Mouse (Mus musculus): Measurements from ENCODE around the gene Ttll5. TPM values are rescaled to one million over a fixed set of nuclear protein-coding genes. Genes with fewer than 3 reads are reported as not detected.

Ttll5 gene
- polyA plus RNA-seq, 1 experiment, result 6.6 TPM

DNA sequence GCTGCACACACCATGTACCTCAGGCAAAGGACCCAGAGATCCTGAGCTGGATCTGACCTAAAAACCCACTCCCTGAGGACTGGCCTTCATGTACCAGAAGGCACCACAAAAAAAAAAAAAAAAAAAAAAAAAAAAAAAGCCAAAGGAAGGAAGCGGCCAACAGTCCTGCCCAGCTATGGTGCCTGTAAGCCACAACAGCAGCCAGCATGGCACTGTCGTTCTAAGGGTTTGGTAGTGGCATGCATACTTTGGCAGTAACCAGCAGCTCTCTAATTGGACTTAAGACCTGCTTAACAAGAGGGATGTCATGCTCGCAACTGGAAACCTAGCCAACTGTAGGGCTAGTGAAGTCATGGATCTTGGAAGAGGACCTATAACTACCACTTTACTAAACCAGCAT lies 120.0 kb downstream of the Ttll5 start:
- no peaks in the 10 kb centered on the region for H3K9me3 ChIP-seq
- H3K4me3 ChIP-seq (replicated peaks), result no peak overlapping the region
- TF ChIP-seq FLI1 (IDR thresholded peaks at IDR 0.05; ENCODE audit: low read length), result no peak
- no peak for TF ChIP-seq GATA1 (IDR thresholded peaks at IDR 0.05; ENCODE audit: borderline replicate concordance, low read length)
- H3K36me3 ChIP-seq (replicated peaks; ENCODE audit: low read length), result peaks cover 30% of the 10 kb centered on the region
- peaks cover 75% of the 10 kb centered on the region for H3K4me1 ChIP-seq
- no peaks in the 10 kb centered on the region for H3K27me3 ChIP-seq (replicated peaks)

DNA sequence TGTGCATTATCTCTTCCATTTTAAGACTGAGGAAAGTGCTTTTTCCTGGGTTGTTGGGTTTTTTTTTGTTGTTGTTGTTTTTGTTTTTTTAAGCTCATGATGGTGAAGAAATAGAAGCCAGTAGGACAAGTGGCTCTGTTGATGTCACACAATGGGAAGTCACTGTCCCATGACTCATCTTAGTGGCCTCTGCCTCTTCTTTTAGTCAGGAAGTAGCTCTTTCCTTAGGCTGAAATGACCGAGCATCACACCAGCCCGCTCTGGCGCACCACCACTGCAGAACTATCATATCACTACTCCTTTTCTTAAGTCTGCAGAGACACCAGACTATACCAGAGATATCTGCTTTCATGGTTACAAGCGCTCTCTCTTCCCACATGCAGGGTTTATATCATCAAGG lies 122.7 kb downstream of the Ttll5 start:
- Histone ChIP-seq H3K9me3 (no peaks in the 10 kb centered on the region), H3K4me1 (peaks cover 60% of the 10 kb centered on the region), H3K27me3 (replicated peaks) (no peaks in the 10 kb centered on the region), H3K4me3 (replicated peaks) (no peak overlapping the region), H3K36me3 (replicated peaks; ENCODE audit: low read length) (peaks cover 47% of the 10 kb centered on the region)
- no peak for TF ChIP-seq GATA1 (IDR thresholded peaks at IDR 0.05; ENCODE audit: borderline replicate concordance, low read length)
- TF ChIP-seq FLI1 (IDR thresholded peaks at IDR 0.05; ENCODE audit: low read length), result no peak

DNA sequence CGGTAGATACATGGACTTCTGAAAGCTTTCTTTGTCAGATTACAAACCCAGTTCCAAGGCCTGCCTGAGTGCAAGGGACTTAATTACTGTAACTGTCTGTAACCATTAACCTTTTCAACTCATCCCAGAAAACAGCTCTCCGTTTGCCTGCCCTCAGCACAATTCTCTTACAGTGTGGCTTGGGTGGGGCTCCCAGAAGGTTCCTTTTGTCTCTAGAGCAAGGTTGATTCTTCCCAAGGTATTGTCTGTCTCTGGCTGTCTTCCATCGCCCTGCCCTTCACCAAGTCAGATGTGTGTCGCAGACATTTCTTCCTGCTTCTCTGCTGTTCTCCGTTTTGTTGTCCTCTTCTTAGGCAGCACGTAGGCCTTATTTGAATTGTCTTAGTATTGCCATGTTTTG lies 125.2 kb downstream of the Ttll5 start:
- Histone ChIP-seq H3K4me3 (replicated peaks) (no peak overlapping the region), H3K27me3 (replicated peaks) (no peaks in the 10 kb centered on the region), H3K36me3 (replicated peaks; ENCODE audit: low read length) (peaks cover 63% of the 10 kb centered on the region), H3K9me3 (no peaks in the 10 kb centered on the region), H3K4me1 (peaks cover 41% of the 10 kb centered on the region)
- TF ChIP-seq GATA1 (IDR thresholded peaks at IDR 0.05; ENCODE audit: borderline replicate concordance, low read length) (no peak), FLI1 (IDR thresholded peaks at IDR 0.05; ENCODE audit: low read length) (no peak)

DNA sequence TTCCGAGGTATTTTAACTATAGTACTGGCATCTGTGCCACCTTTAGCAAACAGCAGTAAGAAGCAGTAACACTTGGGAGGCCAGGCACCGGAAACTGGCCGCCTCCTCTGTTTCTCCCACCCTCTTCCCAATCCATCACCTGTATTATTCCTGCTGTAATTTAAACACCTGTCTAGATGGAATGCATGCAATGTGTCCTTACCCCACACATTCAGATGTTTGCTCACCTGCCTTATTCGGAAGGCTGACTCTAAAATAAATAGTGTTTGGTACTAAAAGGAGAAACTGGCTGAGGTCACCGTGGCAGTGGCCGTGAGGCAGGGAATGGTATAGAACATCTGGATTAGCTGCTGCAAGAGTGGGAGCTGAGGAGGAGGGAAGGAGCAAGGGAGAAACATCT lies 125.9 kb downstream of the Ttll5 start:
- Histone ChIP-seq H3K4me1 (peaks cover 33% of the 10 kb centered on the region), H3K36me3 (replicated peaks; ENCODE audit: low read length) (peaks cover 61% of the 10 kb centered on the region)

DNA sequence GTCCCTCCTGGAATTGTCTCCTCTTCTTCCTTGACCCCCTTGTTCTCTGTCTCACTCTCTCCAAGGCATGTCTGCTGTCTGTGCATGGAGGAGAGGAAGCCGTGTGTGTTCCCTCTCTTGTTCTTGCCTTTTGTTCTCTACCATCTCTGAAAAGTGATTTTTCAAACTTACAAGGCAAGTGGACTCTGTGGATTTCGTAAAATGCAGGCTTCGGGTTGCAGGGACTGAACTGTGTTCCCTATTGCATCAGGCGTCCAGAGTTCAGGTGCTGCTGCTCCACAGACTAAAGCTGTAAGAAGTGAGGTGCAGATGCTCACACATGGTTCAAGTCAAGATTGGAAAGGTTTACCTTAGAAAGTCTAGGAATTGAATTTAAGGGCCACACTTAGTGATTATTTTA lies 126.6 kb downstream of the Ttll5 start:
- peaks cover 60% of the 10 kb centered on the region for H3K36me3 ChIP-seq (replicated peaks; ENCODE audit: low read length)
- no peaks in the 10 kb centered on the region for H3K9me3 ChIP-seq
- no peak overlapping the region for H3K4me3 ChIP-seq (replicated peaks)
- peaks cover 32% of the 10 kb centered on the region for H3K4me1 ChIP-seq
- no peak for TF ChIP-seq GATA1 (IDR thresholded peaks at IDR 0.05; ENCODE audit: borderline replicate concordance, low read length)
- no peak for TF ChIP-seq FLI1 (IDR thresholded peaks at IDR 0.05; ENCODE audit: low read length)
- no peaks in the 10 kb centered on the region for H3K27me3 ChIP-seq (replicated peaks)

More for the DNA sequence above, 125.9 kb downstream of the Ttll5 start:
- H3K9me3 ChIP-seq, result no peaks in the 10 kb centered on the region
- H3K4me3 ChIP-seq (replicated peaks), result no peak overlapping the region
- TF ChIP-seq GATA1 (IDR thresholded peaks at IDR 0.05; ENCODE audit: borderline replicate concordance, low read length), result no peak
- TF ChIP-seq FLI1 (IDR thresholded peaks at IDR 0.05; ENCODE audit: low read length), result no peak
- no peaks in the 10 kb centered on the region for H3K27me3 ChIP-seq (replicated peaks)

DNA sequence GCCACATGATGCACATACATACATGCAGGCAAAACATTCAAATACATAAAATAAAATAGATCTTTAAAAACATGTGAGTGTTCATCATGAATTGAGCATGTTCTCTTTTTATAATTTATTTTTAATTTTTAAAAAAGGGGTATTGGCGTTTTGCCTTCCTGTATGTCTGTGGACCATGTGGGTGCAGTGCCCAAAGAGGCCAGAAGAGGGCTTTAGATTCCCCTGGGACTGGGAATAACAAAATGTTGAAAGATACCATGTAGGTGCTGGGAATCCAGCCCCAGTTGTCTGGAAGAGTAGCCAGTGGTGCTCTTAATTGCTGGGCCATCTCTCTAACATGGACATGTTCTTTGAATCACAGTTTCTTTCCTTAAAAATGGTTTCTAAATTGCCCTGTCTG lies 127.4 kb downstream of the Ttll5 start:
- Histone ChIP-seq H3K9me3 (no peaks in the 10 kb centered on the region), H3K4me1 (peaks cover 35% of the 10 kb centered on the region), H3K36me3 (replicated peaks; ENCODE audit: low read length) (peaks cover 66% of the 10 kb centered on the region), H3K4me3 (replicated peaks) (no peak overlapping the region), H3K27me3 (replicated peaks) (no peaks in the 10 kb centered on the region)
- TF ChIP-seq GATA1 (IDR thresholded peaks at IDR 0.05; ENCODE audit: borderline replicate concordance, low read length), result no peak
- TF ChIP-seq FLI1 (IDR thresholded peaks at IDR 0.05; ENCODE audit: low read length), result no peak

DNA sequence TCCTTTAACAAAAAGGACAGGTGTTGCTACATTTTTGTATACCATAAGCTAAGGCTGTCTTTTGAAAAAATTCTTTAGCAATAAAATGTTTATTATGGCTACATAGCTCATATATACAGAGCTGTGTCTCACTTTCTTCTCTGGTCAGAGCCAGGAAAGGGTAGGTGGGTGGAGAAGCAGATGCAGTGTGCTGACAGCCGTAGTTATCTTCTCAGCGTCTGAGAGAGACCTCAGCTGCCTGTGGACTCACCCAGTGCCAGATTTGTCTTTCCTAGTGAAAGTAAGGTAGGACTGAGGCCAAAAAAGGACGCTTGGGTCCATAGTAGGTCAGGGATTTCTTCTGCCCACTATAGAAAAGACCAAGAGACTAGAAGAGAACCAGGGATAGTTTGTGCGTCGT lies 127.9 kb downstream of the Ttll5 start:
- Histone ChIP-seq H3K9me3 (no peaks in the 10 kb centered on the region), H3K4me1 (peaks cover 33% of the 10 kb centered on the region), H3K27me3 (replicated peaks) (no peaks in the 10 kb centered on the region), H3K4me3 (replicated peaks) (no peak overlapping the region), H3K36me3 (replicated peaks; ENCODE audit: low read length) (peaks cover 70% of the 10 kb centered on the region)
- no peak for TF ChIP-seq FLI1 (IDR thresholded peaks at IDR 0.05; ENCODE audit: low read length)
- TF ChIP-seq GATA1 (IDR thresholded peaks at IDR 0.05; ENCODE audit: borderline replicate concordance, low read length), result no peak

DNA sequence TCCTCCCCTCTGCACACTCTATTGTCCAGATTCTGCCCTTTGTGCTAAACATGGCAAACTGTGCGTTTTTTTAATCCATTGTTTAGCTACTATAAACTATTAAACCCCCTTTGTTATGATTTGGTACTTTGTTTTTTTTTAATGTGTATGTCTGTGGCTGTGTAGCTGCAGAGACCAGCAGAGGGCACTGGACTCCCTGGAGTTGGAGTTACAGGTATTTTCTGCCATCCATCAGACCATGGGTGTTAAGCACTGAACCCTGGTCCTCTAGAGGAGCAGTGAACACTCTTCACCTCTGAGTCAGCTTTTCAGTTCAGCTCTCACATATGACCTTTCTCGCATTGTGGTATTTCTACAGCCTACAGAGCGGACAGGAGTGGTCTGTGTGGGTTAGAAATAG lies 129.7 kb downstream of the Ttll5 start:
- H3K27me3 ChIP-seq (replicated peaks), result no peaks in the 10 kb centered on the region
- TF ChIP-seq FLI1 (IDR thresholded peaks at IDR 0.05; ENCODE audit: low read length), result no peak
- TF ChIP-seq GATA1 (IDR thresholded peaks at IDR 0.05; ENCODE audit: borderline replicate concordance, low read length), result no peak
- peaks cover 66% of the 10 kb centered on the region for H3K36me3 ChIP-seq (replicated peaks; ENCODE audit: low read length)

DNA sequence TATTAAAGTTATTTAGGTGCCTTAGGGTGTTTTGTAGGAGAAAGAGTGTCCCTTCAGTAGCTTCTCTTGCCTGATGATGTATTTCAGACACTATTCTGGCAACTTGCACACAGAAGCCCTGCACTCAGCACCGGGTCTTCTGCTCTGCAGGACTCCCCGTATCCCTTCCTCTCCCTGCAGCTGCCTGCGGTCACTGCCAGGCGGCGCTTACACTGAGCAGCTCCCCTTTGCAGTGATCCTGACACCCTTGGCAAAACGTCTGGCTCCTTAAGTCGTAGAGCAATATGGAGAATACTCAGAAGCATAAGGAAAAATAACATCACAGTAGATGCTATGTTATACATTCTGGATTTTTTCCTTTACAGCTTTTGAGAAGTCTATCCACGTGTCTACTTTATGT lies 130.6 kb downstream of the Ttll5 start:
- peaks cover 46% of the 10 kb centered on the region for H3K4me1 ChIP-seq
- no peaks in the 10 kb centered on the region for H3K9me3 ChIP-seq
- H3K4me3 ChIP-seq (replicated peaks), result no peak overlapping the region
- TF ChIP-seq FLI1 (IDR thresholded peaks at IDR 0.05; ENCODE audit: low read length) (no peak), GATA1 (IDR thresholded peaks at IDR 0.05; ENCODE audit: borderline replicate concordance, low read length) (no peak)
- peaks cover 58% of the 10 kb centered on the region for H3K36me3 ChIP-seq (replicated peaks; ENCODE audit: low read length)
- no peaks in the 10 kb centered on the region for H3K27me3 ChIP-seq (replicated peaks)

More for the DNA sequence above, 129.7 kb downstream of the Ttll5 start:
- Histone ChIP-seq H3K9me3 (no peaks in the 10 kb centered on the region), H3K4me3 (replicated peaks) (no peak overlapping the region), H3K4me1 (peaks cover 40% of the 10 kb centered on the region)

DNA sequence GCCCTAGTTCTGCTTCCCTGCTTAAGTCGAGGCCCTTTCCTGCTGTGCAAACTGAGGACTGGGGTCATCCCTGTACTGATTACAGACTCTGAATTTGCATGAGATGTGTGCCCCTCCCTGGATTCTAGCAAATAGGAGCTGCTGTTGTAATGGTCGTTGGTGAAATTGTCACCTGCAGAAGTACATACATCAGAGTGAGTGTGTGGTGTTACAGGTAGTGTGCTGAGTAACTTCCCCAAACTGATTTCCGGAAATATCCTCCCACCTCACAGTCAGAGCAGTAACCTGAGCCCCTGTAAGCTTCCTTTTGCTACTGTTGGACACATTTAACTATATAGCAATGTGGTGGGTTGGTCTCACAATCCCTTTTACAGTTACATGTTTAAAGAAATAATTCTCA lies 131.2 kb downstream of the Ttll5 start:
- TF ChIP-seq FLI1 (IDR thresholded peaks at IDR 0.05; ENCODE audit: low read length) (no peak), GATA1 (IDR thresholded peaks at IDR 0.05; ENCODE audit: borderline replicate concordance, low read length) (no peak)
- Histone ChIP-seq H3K9me3 (no peaks in the 10 kb centered on the region), H3K4me1 (peaks cover 52% of the 10 kb centered on the region), H3K27me3 (replicated peaks) (no peaks in the 10 kb centered on the region), H3K4me3 (replicated peaks) (no peak overlapping the region), H3K36me3 (replicated peaks; ENCODE audit: low read length) (peaks cover 56% of the 10 kb centered on the region)

DNA sequence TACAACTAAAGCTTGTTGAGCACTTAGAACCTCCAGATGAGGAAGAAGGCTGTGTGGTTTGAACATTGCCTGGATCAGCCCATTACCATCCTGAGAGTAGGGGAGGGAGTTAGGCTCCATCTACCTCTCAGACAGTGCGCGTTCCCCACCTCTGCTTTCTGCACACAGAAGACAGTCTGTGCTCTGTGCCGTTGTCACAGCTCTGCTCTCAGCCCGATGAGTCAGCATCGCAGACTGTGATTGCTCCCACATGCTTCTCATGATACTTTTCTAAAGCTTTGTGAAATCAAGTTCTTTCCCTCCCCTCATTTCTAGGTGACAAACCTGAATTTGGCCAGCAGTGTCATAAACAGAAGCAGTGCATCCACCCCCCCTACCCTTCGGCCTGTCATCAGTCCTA lies 131.8 kb downstream of the Ttll5 start:
- H3K9me3 ChIP-seq, result no peaks in the 10 kb centered on the region
- H3K4me3 ChIP-seq (replicated peaks), result no peak overlapping the region
- peaks cover 52% of the 10 kb centered on the region for H3K36me3 ChIP-seq (replicated peaks; ENCODE audit: low read length)
- TF ChIP-seq GATA1 (IDR thresholded peaks at IDR 0.05; ENCODE audit: borderline replicate concordance, low read length) (no peak), FLI1 (IDR thresholded peaks at IDR 0.05; ENCODE audit: low read length) (no peak)
- H3K4me1 ChIP-seq, result peaks cover 58% of the 10 kb centered on the region
- no peaks in the 10 kb centered on the region for H3K27me3 ChIP-seq (replicated peaks)
